Mouse (Mus musculus): Measurements from ENCODE around the gene Serpine1. TPM values are rescaled to one million over a fixed set of nuclear protein-coding genes. Genes with fewer than 3 reads are reported as not detected.
A peak's percentile ranks its signal among the peaks of the same experiment; 100 is the strongest.

The Serpine1 gene
- polyA plus RNA-seq, 1 experiment, result 1.2 TPM

- TF ChIP-seq POLR2A (IDR thresholded peaks at IDR 0.05; ENCODE audit: low read depth, low read length) (peak; percentile 21; the same call in 1 of the 2 replicates), CTCF (IDR thresholded peaks at IDR 0.05; ENCODE audit: extremely low read depth, insufficient read length, insufficient replicate concordance, low read depth, low read length) (peak; percentile 82)
- H3K4me1 ChIP-seq (ENCODE audit: control insufficient read depth, insufficient read depth, insufficient read length, low read length), result peaks cover 6% of the 10 kb centered on the region
- H3K36me3 ChIP-seq (ENCODE audit: control insufficient read depth, insufficient read depth, low read length), result no peaks in the 10 kb centered on the region
- no peak overlapping the region for H3K27ac ChIP-seq (ENCODE audit: insufficient read depth, low read depth, low read length)
- H3K27me3 ChIP-seq (ENCODE audit: control insufficient read depth, insufficient read depth, low read length), result peaks cover 39% of the 10 kb centered on the region
- H3K4me3 ChIP-seq (ENCODE audit: low read depth, low read length), result no peak overlapping the region
- WGBS, result under 1% methylated on average over 23 of the region's 23 CpGs
These were observed 46.9 kb downstream of the Serpine1 start for GRCm38 (mm10) chr5:137025132-137025531.

GRCm38 (mm10) chr5:137024318-137024717 is 47.8 kb downstream of the Serpine1 start:
- H3K4me1 ChIP-seq (ENCODE audit: control insufficient read depth, insufficient read depth, insufficient read length, low read length), result no peaks in the 10 kb centered on the region
- H3K27ac ChIP-seq (ENCODE audit: insufficient read depth, low read depth, low read length), result no peak overlapping the region
- TF ChIP-seq CTCF (IDR thresholded peaks at IDR 0.05; ENCODE audit: extremely low read depth, insufficient read length, insufficient replicate concordance, low read depth, low read length) (no peak), POLR2A (IDR thresholded peaks at IDR 0.05; ENCODE audit: low read depth, low read length) (no peak)
- peaks cover 35% of the 10 kb centered on the region for H3K27me3 ChIP-seq (ENCODE audit: control insufficient read depth, insufficient read depth, low read length)
- WGBS, result 55% methylated on average over 3 of the region's 3 CpGs
- H3K4me3 ChIP-seq (ENCODE audit: low read depth, low read length), result no peak overlapping the region
- H3K36me3 ChIP-seq (ENCODE audit: control insufficient read depth, insufficient read depth, low read length), result no peaks in the 10 kb centered on the region

- Histone ChIP-seq H3K27ac (ENCODE audit: insufficient read depth, low read depth, low read length) (no peak overlapping the region), H3K4me1 (ENCODE audit: control insufficient read depth, insufficient read depth, insufficient read length, low read length) (peaks cover 2% of the 10 kb centered on the region; the same call in 1 of the 2 replicates), H3K4me3 (ENCODE audit: low read depth, low read length) (no peak overlapping the region), H3K27me3 (ENCODE audit: control insufficient read depth, insufficient read depth, low read length) (no peaks in the 10 kb centered on the region), H3K36me3 (ENCODE audit: control insufficient read depth, insufficient read depth, low read length) (no peaks in the 10 kb centered on the region)
- TF ChIP-seq POLR2A (IDR thresholded peaks at IDR 0.05; ENCODE audit: low read depth, low read length) (no peak), CTCF (IDR thresholded peaks at IDR 0.05; ENCODE audit: extremely low read depth, insufficient read length, insufficient replicate concordance, low read depth, low read length) (no peak)
- WGBS, result 87% methylated on average over 3 of the region's 3 CpGs
These were observed 56.2 kb downstream of the Serpine1 start for GRCm38 (mm10) chr5:137015913-137016312.

- no peak overlapping the region for H3K27ac ChIP-seq (ENCODE audit: insufficient read depth, low read depth, low read length)
- H3K4me1 ChIP-seq (ENCODE audit: control insufficient read depth, insufficient read depth, insufficient read length, low read length), result peaks cover 2% of the 10 kb centered on the region; the same call in 1 of the 2 replicates
- no peak for TF ChIP-seq POLR2A (IDR thresholded peaks at IDR 0.05; ENCODE audit: low read depth, low read length)
- no peak for TF ChIP-seq CTCF (IDR thresholded peaks at IDR 0.05; ENCODE audit: extremely low read depth, insufficient read length, insufficient replicate concordance, low read depth, low read length)
- H3K36me3 ChIP-seq (ENCODE audit: control insufficient read depth, insufficient read depth, low read length), result no peaks in the 10 kb centered on the region
- H3K4me3 ChIP-seq (ENCODE audit: low read depth, low read length), result no peak overlapping the region
- no peaks in the 10 kb centered on the region; the same call in 1 of the 2 replicates for H3K27me3 ChIP-seq (ENCODE audit: control insufficient read depth, insufficient read depth, low read length)
- 68% methylated on average over 15 of the region's 15 CpGs for WGBS
These were observed 59.6 kb downstream of the Serpine1 start for GRCm38 (mm10) chr5:137012401-137012950.

Other genes with a start within 250 kb of the Serpine1 start
- gene Col26a1, start 189.1 kb downstream of the Serpine1 start, polyA plus RNA-seq (2012; rRNA removed), result 0.04 and 0.72 TPM in 2 replicates
- gene Ift22, start 164.1 kb downstream of the Serpine1 start, polyA plus RNA-seq (2012; rRNA removed), result 11.1 and 13.3 TPM in 2 replicates
- gene Fis1, start 119.0 kb downstream of the Serpine1 start, polyA plus RNA-seq (2012; rRNA removed), result 106 and 261 TPM in 2 replicates
- 313 and 657 TPM in 2 replicates for gene Cldn15, start 105.7 kb downstream of the Serpine1 start, polyA plus RNA-seq (2012; rRNA removed)
- gene Plod3, start 85.2 kb downstream of the Serpine1 start, polyA plus RNA-seq (2012; rRNA removed), result 17.1 and 21.6 TPM in 2 replicates
- gene Znhit1, start 84.2 kb downstream of the Serpine1 start, polyA plus RNA-seq (2012; rRNA removed), result 47.6 and 92.2 TPM in 2 replicates
- gene Vgf, start 45.9 kb downstream of the Serpine1 start, polyA plus RNA-seq (2012; rRNA removed), result 0.48 and 0.99 TPM in 2 replicates
- 27.3 and 52.7 TPM in 2 replicates for gene Ap1s1, start 26.1 kb downstream of the Serpine1 start, polyA plus RNA-seq (2012; rRNA removed)
- 10.3 and 19.9 TPM in 2 replicates for gene Trim56, start 43.9 kb upstream of the Serpine1 start, polyA plus RNA-seq (2012; rRNA removed)
- 52.5 and 653 TPM in 2 replicates for gene Muc3, start 77.1 kb upstream of the Serpine1 start, polyA plus RNA-seq (2012; rRNA removed)
- gene Muc3a, start 140.1 kb upstream of the Serpine1 start, polyA plus RNA-seq (2012; rRNA removed), result 24.3 and 62.2 TPM in 2 replicates
- gene Ache, start 215.3 kb upstream of the Serpine1 start, polyA plus RNA-seq (2012; rRNA removed), result 5.1 and 5.3 TPM in 2 replicates
- 7.0 and 10.9 TPM in 2 replicates for gene Ufsp1, start 222.4 kb upstream of the Serpine1 start, polyA plus RNA-seq (2012; rRNA removed)
- gene Srrt, start 235.4 kb upstream of the Serpine1 start, polyA plus RNA-seq (2012; rRNA removed), result 60.3 and 109 TPM in 2 replicates
- gene Trip6, start 242.1 kb upstream of the Serpine1 start, polyA plus RNA-seq (2012; rRNA removed), result 7.6 and 8.2 TPM in 2 replicates

Data from small intestine, adult 2 months (tissue).